Mouse (Mus musculus) large intestine, adult 2 months (tissue): ENCODE results near the gene Cadps2. TPM values are rescaled to one million over a fixed set of nuclear protein-coding genes. Genes with fewer than 3 reads are reported as not detected.

Experiments used
- DNase-seq: peaks from one replicate; pipeline ENCODE4 v3.0.0-alpha.2; 2012; ENCODE audit warnings: low read depth, low spot score
- WGBS: fragments of 180-500 bp; shearing (Covaris S2); methylation state at CpG from one replicate; pipeline ENCODE4 v1.1.7; 2018; 5-methylcytosine and 5-hydroxymethylcytosine counted together
- polyA plus RNA-seq: library from polyadenylated mRNA; depleted of rRNA; stranded (reverse); fragments of >200 nt; gene quantifications from 2 replicates; pipeline ENCODE4 v1.2.3, GENCODE M21; 2012; rRNA removed

Cadps2 gene
- polyA plus RNA-seq, 1 experiment, result 4.1 TPM

DNA sequence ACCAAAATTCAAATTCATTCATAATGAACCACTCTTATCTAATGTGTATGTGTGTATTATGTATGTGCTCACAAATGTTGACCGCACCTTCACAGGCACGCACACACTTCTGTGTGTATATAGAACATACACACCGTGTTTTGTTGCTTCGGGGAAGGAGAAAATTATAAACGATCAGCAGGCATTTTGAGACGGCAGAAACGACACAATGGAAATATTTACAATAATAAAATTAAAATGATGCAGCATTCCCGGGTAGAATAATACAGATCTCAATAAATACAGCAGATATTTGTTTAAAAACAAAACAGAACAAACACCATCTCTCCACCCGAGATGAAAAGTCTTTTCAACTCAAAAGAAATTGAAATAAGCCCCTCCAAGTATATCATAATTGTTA, 594.1 kb downstream of the Cadps2 start:
- DNase-seq, result no peak
- 17% methylated on average over 9 of the region's 9 CpGs for WGBS

DNA sequence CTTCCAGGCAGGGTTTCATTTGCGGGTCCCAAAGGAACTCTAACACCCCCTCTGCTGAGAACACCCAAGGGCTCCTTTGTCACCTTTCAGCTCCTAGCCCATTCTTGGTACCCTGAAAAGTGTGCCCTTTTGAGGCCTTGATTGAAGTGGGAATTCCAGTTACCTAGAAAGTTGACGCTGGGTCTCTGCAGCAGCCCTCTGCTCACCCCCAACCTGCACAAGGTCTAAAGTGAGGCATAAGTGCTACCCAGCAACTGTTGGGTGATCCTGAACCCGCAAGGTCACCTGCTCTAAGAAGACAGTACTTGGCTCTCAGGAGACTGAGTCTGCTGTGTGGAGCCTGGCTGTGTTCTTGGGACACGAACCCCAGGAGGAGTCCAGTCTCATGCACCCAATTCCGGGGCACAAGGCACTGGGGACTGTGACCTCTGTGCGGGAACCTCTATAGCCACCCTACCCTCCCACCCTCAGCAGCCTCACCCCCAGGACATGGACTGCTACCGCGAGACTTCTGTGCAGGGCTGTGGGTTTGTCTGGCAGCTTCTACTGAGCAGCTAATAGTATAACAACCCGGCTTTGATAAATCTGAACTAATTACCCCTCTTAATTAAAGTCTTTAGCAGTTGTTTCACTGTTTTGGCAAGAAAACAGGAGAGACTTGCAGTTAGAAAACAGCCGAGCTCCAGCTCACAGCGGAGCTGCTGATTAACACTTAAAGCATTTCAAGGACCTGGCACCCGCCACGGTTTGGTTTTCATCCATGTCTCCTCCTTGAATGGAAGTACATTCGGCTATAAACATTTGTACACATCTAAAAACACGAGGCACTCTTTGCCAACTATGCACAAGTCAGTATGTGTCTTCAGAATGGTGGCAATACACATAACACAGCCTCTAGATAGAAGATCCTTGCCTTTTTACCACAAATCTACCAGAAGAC, 595.1 kb downstream of the Cadps2 start:
- no peak for DNase-seq
- WGBS, result 8% methylated on average over 15 of the region's 15 CpGs

Other genes starting within 250 kb of the Cadps2 start
- not detected in 2 replicates for gene Rnf133, start 189.1 kb downstream of the Cadps2 start, polyA plus RNA-seq
- gene Rnf148, start 184.3 kb downstream of the Cadps2 start, polyA plus RNA-seq, result not detected in 2 replicates
- gene Tas2r118, start 130.6 kb upstream of the Cadps2 start, polyA plus RNA-seq, result not detected in 2 replicates